Mouse (Mus musculus): ENCODE data around the gene Tdrd7. TPM values are rescaled to one million over a fixed set of nuclear protein-coding genes. Genes with fewer than 3 reads are reported as not detected.
A peak's percentile ranks its signal among the peaks of the same experiment; 100 is the strongest.

Tdrd7 gene
- polyA plus RNA-seq, 1 experiment from 2014 or later = 15.4 TPM

- no peaks in the 10 kb centered on the region for H3K9me3 ChIP-seq (ENCODE audit: low read length)
- no peak overlapping the region for H3K4me3 ChIP-seq (ENCODE audit: low read depth, low read length)
- H3K9ac ChIP-seq (replicated peaks) = no peak overlapping the region
- H3K36me3 ChIP-seq (replicated peaks; ENCODE audit: insufficient read depth, low read length) = peaks cover 19% of the 10 kb centered on the region
- ATAC-seq (no peak), DNase-seq (no peak)
- WGBS (ENCODE audit: insufficient replicate concordance) = 61% methylated on average over 6 of the region's 6 CpGs
- H3K27me3 ChIP-seq (ENCODE audit: insufficient read depth, low read length) = no peaks in the 10 kb centered on the region
- no peak overlapping the region for H3K27ac ChIP-seq (ENCODE audit: low read depth)
- H3K4me2 ChIP-seq (ENCODE audit: low read depth, low read length) = no peak overlapping the region
- TF ChIP-seq EP300 (IDR thresholded peaks at IDR 0.05; ENCODE audit: low read depth) (no peak), CTCF (IDR thresholded peaks at IDR 0.05; ENCODE audit: low read depth) (no peak)
- H3K4me1 ChIP-seq (ENCODE audit: insufficient read depth) = no peaks in the 10 kb centered on the region
Observed at GRCm38 (mm10) chr4:45990427-45991135, 25.4 kb downstream of the Tdrd7 start.

- H3K27me3 ChIP-seq (ENCODE audit: insufficient read depth, low read length) = no peaks in the 10 kb centered on the region
Observed at GRCm38 (mm10) chr4:45998536-45998935, 33.4 kb downstream of the Tdrd7 start.

GRCm38 (mm10) chr4:46008142-46008793, 43.1 kb downstream of the Tdrd7 start:
- H3K4me3 ChIP-seq (ENCODE audit: low read depth, low read length) = no peak overlapping the region
- WGBS (ENCODE audit: insufficient replicate concordance) = 53% methylated on average over 5 of the region's 5 CpGs
- H3K4me1 ChIP-seq (ENCODE audit: insufficient read depth) = no peaks in the 10 kb centered on the region
- DNase-seq (no peak), ATAC-seq (peak; percentile 25; the same call in 1 of the 2 replicates)
- no peak overlapping the region for H3K4me2 ChIP-seq (ENCODE audit: low read depth, low read length)
- no peaks in the 10 kb centered on the region for H3K27me3 ChIP-seq (ENCODE audit: insufficient read depth, low read length)
- H3K36me3 ChIP-seq (replicated peaks; ENCODE audit: insufficient read depth, low read length) = peaks cover 28% of the 10 kb centered on the region
- peak; percentile 37 for TF ChIP-seq CTCF (IDR thresholded peaks at IDR 0.05; ENCODE audit: low read depth)
- no peak for TF ChIP-seq EP300 (IDR thresholded peaks at IDR 0.05; ENCODE audit: low read depth)
- H3K27ac ChIP-seq (ENCODE audit: low read depth) = peak overlapping the region; percentile 29; the same call in 1 of the 2 replicates
- no peaks in the 10 kb centered on the region for H3K9me3 ChIP-seq (ENCODE audit: low read length)
- H3K9ac ChIP-seq (replicated peaks) = no peak overlapping the region

More at GRCm38 (mm10) chr4:45998536-45998935, 33.4 kb downstream of the Tdrd7 start:
- 83% methylated on average over 4 of the region's 4 CpGs for WGBS (ENCODE audit: insufficient replicate concordance)
- Histone ChIP-seq H3K4me3 (ENCODE audit: low read depth, low read length) (no peak overlapping the region), H3K9me3 (ENCODE audit: low read length) (no peaks in the 10 kb centered on the region), H3K4me2 (ENCODE audit: low read depth, low read length) (no peak overlapping the region), H3K27ac (ENCODE audit: low read depth) (no peak overlapping the region), H3K9ac (replicated peaks) (no peak overlapping the region), H3K4me1 (ENCODE audit: insufficient read depth) (no peaks in the 10 kb centered on the region), H3K36me3 (replicated peaks; ENCODE audit: insufficient read depth, low read length) (peaks cover 13% of the 10 kb centered on the region)
- no peak for DNase-seq
- no peak for TF ChIP-seq EP300 (IDR thresholded peaks at IDR 0.05; ENCODE audit: low read depth)
- TF ChIP-seq CTCF (IDR thresholded peaks at IDR 0.05; ENCODE audit: low read depth) = no peak
- no peak for ATAC-seq

GRCm38 (mm10) chr4:46011698-46012097, 46.6 kb downstream of the Tdrd7 start:
- DNase-seq (no peak), ATAC-seq (no peak)
- H3K4me1 ChIP-seq (ENCODE audit: insufficient read depth) = no peaks in the 10 kb centered on the region
- WGBS (ENCODE audit: insufficient replicate concordance) = 87% methylated on average over 2 of the region's 2 CpGs
- H3K4me2 ChIP-seq (ENCODE audit: low read depth, low read length) = no peak overlapping the region
- no peaks in the 10 kb centered on the region for H3K27me3 ChIP-seq (ENCODE audit: insufficient read depth, low read length)
- H3K4me3 ChIP-seq (ENCODE audit: low read depth, low read length) = no peak overlapping the region
- H3K9me3 ChIP-seq (ENCODE audit: low read length) = no peaks in the 10 kb centered on the region
- peaks cover 18% of the 10 kb centered on the region for H3K36me3 ChIP-seq (replicated peaks; ENCODE audit: insufficient read depth, low read length)
- H3K27ac ChIP-seq (ENCODE audit: low read depth) = no peak overlapping the region
- TF ChIP-seq CTCF (IDR thresholded peaks at IDR 0.05; ENCODE audit: low read depth) = no peak
- no peak overlapping the region for H3K9ac ChIP-seq (replicated peaks)

- Histone ChIP-seq H3K36me3 (replicated peaks; ENCODE audit: insufficient read depth, low read length) (peaks cover 8% of the 10 kb centered on the region), H3K4me2 (ENCODE audit: low read depth, low read length) (no peak overlapping the region), H3K9me3 (ENCODE audit: low read length) (no peaks in the 10 kb centered on the region), H3K9ac (replicated peaks) (no peak overlapping the region), H3K27ac (ENCODE audit: low read depth) (no peak overlapping the region), H3K4me3 (ENCODE audit: low read depth, low read length) (no peak overlapping the region), H3K4me1 (ENCODE audit: insufficient read depth) (no peaks in the 10 kb centered on the region), H3K27me3 (ENCODE audit: insufficient read depth, low read length) (no peaks in the 10 kb centered on the region)
- 93% methylated on average over 1 of the region's 1 CpGs for WGBS (ENCODE audit: insufficient replicate concordance)
- DNase-seq (no peak), ATAC-seq (no peak)
- TF ChIP-seq CTCF (IDR thresholded peaks at IDR 0.05; ENCODE audit: low read depth) (peak; percentile 32), EP300 (IDR thresholded peaks at IDR 0.05; ENCODE audit: low read depth) (no peak)
Observed at GRCm38 (mm10) chr4:46015605-46016004, 50.5 kb downstream of the Tdrd7 start.

GRCm38 (mm10) chr4:46023021-46023481, 57.9 kb downstream of the Tdrd7 start:
- H3K27me3 ChIP-seq (ENCODE audit: insufficient read depth, low read length) = no peaks in the 10 kb centered on the region
- 51% methylated on average over 3 of the region's 3 CpGs for WGBS (ENCODE audit: insufficient replicate concordance)
- no peak overlapping the region for H3K4me3 ChIP-seq (ENCODE audit: low read depth, low read length)
- TF ChIP-seq EP300 (IDR thresholded peaks at IDR 0.05; ENCODE audit: low read depth) (peak; percentile 86), CTCF (IDR thresholded peaks at IDR 0.05; ENCODE audit: low read depth) (no peak)
- ATAC-seq (peak; percentile 89), DNase-seq (no peak)
- H3K4me2 ChIP-seq (ENCODE audit: low read depth, low read length) = no peak overlapping the region
- peaks cover 23% of the 10 kb centered on the region; the same call in 1 of the 2 replicates for H3K36me3 ChIP-seq (replicated peaks; ENCODE audit: insufficient read depth, low read length)
- H3K27ac ChIP-seq (ENCODE audit: low read depth) = no peak overlapping the region
- H3K4me1 ChIP-seq (ENCODE audit: insufficient read depth) = no peaks in the 10 kb centered on the region
- no peak overlapping the region for H3K9ac ChIP-seq (replicated peaks)
- no peaks in the 10 kb centered on the region for H3K9me3 ChIP-seq (ENCODE audit: low read length)
